Mouse (Mus musculus) stomach, embryonic 14.5 days (tissue): ENCODE measurements around the gene Dtd2. TPM values are rescaled to one million over a fixed set of nuclear protein-coding genes. Genes with fewer than 3 reads are reported as not detected.

ENCODE experiments used
- ATAC-seq: fragments of 200-750 bp; cut with Nextera tagmentation; 2 replicates; pipeline ENCODE4 v1.8.0; 2017; ENCODE audit warnings: low read depth, moderate TSS enrichment; ENCODE audit not compliant: insufficient number of reproducible peaks, insufficient read depth, low FRiP score
- H3K27ac ChIP-seq: fragments of 300-500 bp; sonication (generic); 2 replicates; pipeline ENCODE4 v1.5.1; 2014; ENCODE audit warnings: mild to moderate bottlenecking, low read length, moderate library complexity, mixed read lengths
- H3K27me3 ChIP-seq: fragments of 300-500 bp; sonication (generic); 2 replicates; pipeline ENCODE4 v1.6.1; 2014; ENCODE audit warnings: low read length, control low read depth, mixed read lengths; ENCODE audit not compliant: control insufficient read depth, insufficient read depth
- H3K36me3 ChIP-seq: fragments of 300-500 bp; sonication (generic); 2 replicates; pipeline ENCODE4 v1.6.1; 2014; ENCODE audit warnings: mild to moderate bottlenecking, control low read depth, low read length, moderate library complexity, mixed read lengths; ENCODE audit not compliant: control insufficient read depth, insufficient read depth
- H3K4me1 ChIP-seq: fragments of 300-500 bp; sonication (generic); 2 replicates; pipeline ENCODE4 v1.6.1; 2014; ENCODE audit warnings: low read length, control low read depth, mixed read lengths; ENCODE audit not compliant: control insufficient read depth, insufficient read depth
- H3K4me2 ChIP-seq: fragments of 300-500 bp; sonication (generic); replicated peaks from 2 replicates; pipeline ENCODE4 v1.6.1; 2014; ENCODE audit warnings: low read depth, low read length, control low read depth
- H3K4me3 ChIP-seq: fragments of 300-500 bp; sonication (generic); 2 replicates; pipeline ENCODE4 v1.5.1; 2014; ENCODE audit warnings: low read depth, low read length, control low read depth
- H3K9ac ChIP-seq: fragments of 300-500 bp; sonication (generic); replicated peaks from 2 replicates; pipeline ENCODE4 v1.6.1; 2014; ENCODE audit warnings: low read depth, mild to moderate bottlenecking, control low read depth, low read length, moderate library complexity, mixed read lengths
- H3K9me3 ChIP-seq: fragments of 300-500 bp; sonication (generic); 2 replicates; pipeline ENCODE4 v1.6.1; 2016; ENCODE audit warnings: low read depth, low read length, control low read depth; ENCODE audit not compliant: control insufficient read depth
- WGBS: fragments of 180-500 bp; shearing (Covaris S2); extraction: QIAGEN DNeasy Blood & Tissue Kit; methylation state at CpG from one replicate; pipeline ENCODE4 v1.1.7; 2014; 5-methylcytosine and 5-hydroxymethylcytosine counted together
- polyA plus RNA-seq: library from polyadenylated mRNA; unstranded; fragments of >200 nt; fragmentation: Nextera tagmentation; extraction: Ambion mirVana; gene quantifications from 2 replicates; pipeline ENCODE4 v1.2.1, GENCODE M21; 2014

Gene Dtd2
- polyA plus RNA-seq, 1 experiment from 2014 or later: 25.4 TPM

GRCm38 (mm10) chr12:52001544-52001943, 4.8 kb downstream of the Dtd2 start:
- 26% methylated on average over 4 of the region's 4 CpGs for WGBS
- 0 out of 2 replicates have a peak, but pooled peaks have one; percentile 38 for ATAC-seq
- H3K9me3 ChIP-seq: no peaks in the 10 kb centered on the region
- no peaks in the 10 kb centered on the region for H3K27me3 ChIP-seq
- no peak overlapping the region for H3K9ac ChIP-seq
- H3K27ac ChIP-seq: no peak overlapping the region
- no peak overlapping the region for H3K4me2 ChIP-seq
- peaks cover 15% of the 10 kb centered on the region for H3K36me3 ChIP-seq
- no peaks in the 10 kb centered on the region for H3K4me1 ChIP-seq
- no peak overlapping the region for H3K4me3 ChIP-seq

GRCm38 (mm10) chr12:51998366-51998932, 7.9 kb downstream of the Dtd2 start:
- Histone ChIP-seq H3K9me3 (no peaks in the 10 kb centered on the region), H3K4me2 (no peak overlapping the region), H3K4me1 (no peaks in the 10 kb centered on the region), H3K27me3 (no peaks in the 10 kb centered on the region), H3K4me3 (no peak overlapping the region), H3K9ac (no peak overlapping the region), H3K36me3 (peaks cover 15% of the 10 kb centered on the region), H3K27ac (no peak overlapping the region)
- WGBS: 86% methylated on average over 9 of the region's 9 CpGs
- ATAC-seq: no peak

- no peaks in the 10 kb centered on the region for H3K27me3 ChIP-seq
- no peak overlapping the region for H3K27ac ChIP-seq
- WGBS: 79% methylated on average over 1 of the region's 1 CpGs
- H3K9ac ChIP-seq: no peak overlapping the region
- H3K4me1 ChIP-seq: no peaks in the 10 kb centered on the region
- peaks cover 15% of the 10 kb centered on the region for H3K36me3 ChIP-seq
- no peak overlapping the region for H3K4me2 ChIP-seq
- no peak overlapping the region for H3K4me3 ChIP-seq
- ATAC-seq: no peak
- H3K9me3 ChIP-seq: no peaks in the 10 kb centered on the region
Observed at GRCm38 (mm10) chr12:51995738-51996536, 10.4 kb downstream of the Dtd2 start.

DNA sequence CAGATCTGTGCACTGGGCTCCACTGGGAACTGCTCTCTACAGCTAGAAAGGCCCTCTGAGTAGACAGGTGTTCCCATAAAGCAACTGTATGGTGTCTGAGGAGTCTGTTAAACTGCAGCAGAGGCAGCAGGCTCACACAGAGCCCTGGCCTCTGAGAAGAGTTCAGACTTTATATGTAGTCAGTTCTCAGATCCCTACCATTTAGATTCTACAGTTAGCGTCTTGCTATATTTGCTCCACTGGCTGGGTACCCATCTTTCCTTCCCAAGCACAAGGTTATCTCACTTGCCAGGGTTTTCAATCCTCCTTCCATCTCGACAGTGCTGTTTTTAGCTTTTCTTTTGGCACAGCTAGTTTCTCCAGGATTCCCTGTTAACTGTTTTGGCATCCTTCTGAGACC, 15.7 kb downstream of the Dtd2 start:
- Histone ChIP-seq H3K4me1 (no peaks in the 10 kb centered on the region), H3K4me2 (no peak overlapping the region), H3K36me3 (no peaks in the 10 kb centered on the region), H3K9ac (no peak overlapping the region), H3K27ac (no peak overlapping the region), H3K9me3 (no peaks in the 10 kb centered on the region), H3K27me3 (no peaks in the 10 kb centered on the region), H3K4me3 (no peak overlapping the region)
- no peak for ATAC-seq
- 85% methylated on average over 2 of the region's 2 CpGs for WGBS

GRCm38 (mm10) chr12:51988536-51988935, 17.8 kb downstream of the Dtd2 start:
- ATAC-seq: no peak
- Histone ChIP-seq H3K27me3 (no peaks in the 10 kb centered on the region), H3K4me1 (no peaks in the 10 kb centered on the region), H3K4me3 (no peak overlapping the region), H3K9me3 (no peaks in the 10 kb centered on the region), H3K4me2 (no peak overlapping the region), H3K9ac (no peak overlapping the region), H3K27ac (no peak overlapping the region), H3K36me3 (no peaks in the 10 kb centered on the region)
- WGBS: 87% methylated on average over 5 of the region's 5 CpGs

- H3K9ac ChIP-seq: no peak overlapping the region
- no peak for ATAC-seq
Observed at GRCm38 (mm10) chr12:51985826-51986225, 20.5 kb downstream of the Dtd2 start.

DNA sequence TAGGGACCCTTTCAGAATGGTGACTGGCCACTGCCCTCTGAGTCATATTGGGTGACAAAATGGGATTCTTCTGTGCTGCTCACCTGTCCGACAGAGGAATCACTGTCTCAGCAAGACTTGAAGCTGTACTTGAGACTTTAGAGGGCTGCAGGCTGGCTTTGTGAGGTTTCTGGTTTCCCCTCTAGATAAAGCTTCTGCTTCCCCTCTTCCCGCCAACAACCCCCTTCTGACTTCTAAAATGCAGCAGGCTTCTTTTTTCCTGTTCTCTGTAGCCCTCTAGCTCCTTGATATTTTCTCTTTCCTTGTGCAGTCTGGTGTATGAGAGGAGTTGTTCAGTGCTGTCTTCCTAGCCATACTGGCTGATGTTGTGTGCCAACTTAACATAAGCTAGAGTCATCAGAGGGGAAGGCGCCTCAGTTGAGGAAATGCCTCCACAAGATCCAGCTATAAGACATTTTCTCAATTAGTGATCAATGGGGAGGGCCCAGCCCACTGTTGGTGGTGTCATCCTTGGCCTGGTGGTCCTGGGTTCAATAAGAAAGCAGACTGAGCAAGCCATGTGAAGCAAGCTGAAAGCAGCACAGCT, 21.0 kb downstream of the Dtd2 start:
- Histone ChIP-seq H3K4me3 (no peak overlapping the region), H3K9ac (no peak overlapping the region), H3K27ac (no peak overlapping the region), H3K4me2 (no peak overlapping the region), H3K9me3 (no peaks in the 10 kb centered on the region), H3K27me3 (no peaks in the 10 kb centered on the region), H3K36me3 (no peaks in the 10 kb centered on the region), H3K4me1 (no peaks in the 10 kb centered on the region)
- WGBS: 92% methylated on average over 3 of the region's 3 CpGs
- no peak for ATAC-seq

More at GRCm38 (mm10) chr12:51985826-51986225, 20.5 kb downstream of the Dtd2 start:
- Histone ChIP-seq H3K4me3 (no peak overlapping the region), H3K4me1 (no peaks in the 10 kb centered on the region), H3K4me2 (no peak overlapping the region), H3K27me3 (no peaks in the 10 kb centered on the region), H3K9me3 (no peaks in the 10 kb centered on the region), H3K27ac (no peak overlapping the region), H3K36me3 (no peaks in the 10 kb centered on the region)
- 52% methylated on average over 4 of the region's 4 CpGs for whole genome bisulfite sequencing

- H3K4me3 ChIP-seq: no peak overlapping the region
- no peak overlapping the region for H3K4me2 ChIP-seq
- ATAC-seq: no peak
- H3K9ac ChIP-seq: no peak overlapping the region
- 95% methylated on average over 1 of the region's 1 CpGs for WGBS
- no peaks in the 10 kb centered on the region for H3K4me1 ChIP-seq
- H3K9me3 ChIP-seq: no peaks in the 10 kb centered on the region
- H3K27ac ChIP-seq: no peak overlapping the region
- H3K27me3 ChIP-seq: no peaks in the 10 kb centered on the region
- H3K36me3 ChIP-seq: no peaks in the 10 kb centered on the region
Observed at GRCm38 (mm10) chr12:51983625-51984024, 22.7 kb downstream of the Dtd2 start.
